Mouse (Mus musculus): ENCODE data around the gene Lcn6. TPM values are rescaled to one million over a fixed set of nuclear protein-coding genes. Genes with fewer than 3 reads are reported as not detected.
A peak's percentile ranks its signal among the peaks of the same experiment; 100 is the strongest.

Gene Lcn6
- polyA plus RNA-seq, 1 experiment: not detected

- Histone ChIP-seq H3K4me3 (replicated peaks; ENCODE audit: control insufficient read depth, low read depth, low read length) (no peak overlapping the region), H3K4me1 (ENCODE audit: control insufficient read depth, insufficient read depth, low read length) (no peaks in the 10 kb centered on the region), H3K27ac (ENCODE audit: control insufficient read depth, insufficient read depth, low read depth, low read length, poor library complexity) (no peak overlapping the region)
- TF ChIP-seq CTCF (IDR thresholded peaks at IDR 0.05; ENCODE audit: control insufficient read depth, insufficient read depth, low read length): no peak
- TF ChIP-seq POLR2A (IDR thresholded peaks at IDR 0.05; ENCODE audit: borderline replicate concordance, control insufficient read depth, low read depth, low read length): no peak
- WGBS: 60% methylated on average over 4 of the region's 4 CpGs
These were observed 19.3 kb upstream of the Lcn6 start for GRCm38 (mm10) chr2:25657246-25657645.

- TF ChIP-seq POLR2A (IDR thresholded peaks at IDR 0.05; ENCODE audit: borderline replicate concordance, control insufficient read depth, low read depth, low read length) (no peak), CTCF (IDR thresholded peaks at IDR 0.05; ENCODE audit: control insufficient read depth, insufficient read depth, low read length) (no peak)
- Histone ChIP-seq H3K4me3 (replicated peaks; ENCODE audit: control insufficient read depth, low read depth, low read length) (no peak within 1 kb of the TSS), H3K27ac (ENCODE audit: control insufficient read depth, insufficient read depth, low read depth, low read length, poor library complexity) (no peak within 1 kb of the TSS), H3K4me1 (ENCODE audit: control insufficient read depth, insufficient read depth, low read length) (no peaks in the 10 kb centered on the region)
These were observed 18.9 kb upstream of the Lcn6 start, which contains the start of gene Lcn5 for GRCm38 (mm10) chr2:25657652-25658051. Gene Lcn5 (plus strand): TSS chr2:25657952.

- H3K4me3 ChIP-seq (replicated peaks; ENCODE audit: control insufficient read depth, low read depth, low read length): no peak overlapping the region
- TF ChIP-seq POLR2A (IDR thresholded peaks at IDR 0.05; ENCODE audit: borderline replicate concordance, control insufficient read depth, low read depth, low read length) (no peak), CTCF (IDR thresholded peaks at IDR 0.05; ENCODE audit: control insufficient read depth, insufficient read depth, low read length) (no peak)
- 83% methylated on average over 8 of the region's 8 CpGs for WGBS
- no peaks in the 10 kb centered on the region for H3K4me1 ChIP-seq (ENCODE audit: control insufficient read depth, insufficient read depth, low read length)
- no peak overlapping the region for H3K27ac ChIP-seq (ENCODE audit: control insufficient read depth, insufficient read depth, low read depth, low read length, poor library complexity)
These were observed 16.3 kb upstream of the Lcn6 start for GRCm38 (mm10) chr2:25660279-25660678.

GRCm38 (mm10) chr2:25661245-25661970, 15.2 kb upstream of the Lcn6 start:
- WGBS: 75% methylated on average over 6 of the region's 6 CpGs
- Histone ChIP-seq H3K4me1 (ENCODE audit: control insufficient read depth, insufficient read depth, low read length) (no peaks in the 10 kb centered on the region), H3K4me3 (replicated peaks; ENCODE audit: control insufficient read depth, low read depth, low read length) (no peak overlapping the region), H3K27ac (ENCODE audit: control insufficient read depth, insufficient read depth, low read depth, low read length, poor library complexity) (no peak overlapping the region)
- TF ChIP-seq CTCF (IDR thresholded peaks at IDR 0.05; ENCODE audit: control insufficient read depth, insufficient read depth, low read length): no peak
- TF ChIP-seq POLR2A (IDR thresholded peaks at IDR 0.05; ENCODE audit: borderline replicate concordance, control insufficient read depth, low read depth, low read length): no peak

GRCm38 (mm10) chr2:25663511-25663910, 13.1 kb upstream of the Lcn6 start:
- Histone ChIP-seq H3K4me1 (ENCODE audit: control insufficient read depth, insufficient read depth, low read length) (no peaks in the 10 kb centered on the region), H3K4me3 (replicated peaks; ENCODE audit: control insufficient read depth, low read depth, low read length) (no peak overlapping the region), H3K27ac (ENCODE audit: control insufficient read depth, insufficient read depth, low read depth, low read length, poor library complexity) (no peak overlapping the region)
- 30% methylated on average over 1 of the region's 1 CpGs for WGBS
- TF ChIP-seq CTCF (IDR thresholded peaks at IDR 0.05; ENCODE audit: control insufficient read depth, insufficient read depth, low read length) (peak; percentile 44; the same call in 1 of the 2 replicates), POLR2A (IDR thresholded peaks at IDR 0.05; ENCODE audit: borderline replicate concordance, control insufficient read depth, low read depth, low read length) (no peak)

- H3K27ac ChIP-seq (ENCODE audit: control insufficient read depth, insufficient read depth, low read depth, low read length, poor library complexity): no peak overlapping the region
- 82% methylated on average over 5 of the region's 5 CpGs for WGBS
These were observed 12.5 kb upstream of the Lcn6 start for GRCm38 (mm10) chr2:25664125-25664524.

GRCm38 (mm10) chr2:25666516-25666915, 10.1 kb upstream of the Lcn6 start:
- 62% methylated on average over 1 of the region's 1 CpGs for WGBS
- Histone ChIP-seq H3K4me3 (replicated peaks; ENCODE audit: control insufficient read depth, low read depth, low read length) (no peak overlapping the region), H3K4me1 (ENCODE audit: control insufficient read depth, insufficient read depth, low read length) (no peaks in the 10 kb centered on the region), H3K27ac (ENCODE audit: control insufficient read depth, insufficient read depth, low read depth, low read length, poor library complexity) (no peak overlapping the region)
- TF ChIP-seq CTCF (IDR thresholded peaks at IDR 0.05; ENCODE audit: control insufficient read depth, insufficient read depth, low read length): no peak
- TF ChIP-seq POLR2A (IDR thresholded peaks at IDR 0.05; ENCODE audit: borderline replicate concordance, control insufficient read depth, low read depth, low read length): no peak

More at GRCm38 (mm10) chr2:25664125-25664524, 12.5 kb upstream of the Lcn6 start:
- Histone ChIP-seq H3K4me3 (replicated peaks; ENCODE audit: control insufficient read depth, low read depth, low read length) (no peak overlapping the region), H3K4me1 (ENCODE audit: control insufficient read depth, insufficient read depth, low read length) (no peaks in the 10 kb centered on the region)
- TF ChIP-seq POLR2A (IDR thresholded peaks at IDR 0.05; ENCODE audit: borderline replicate concordance, control insufficient read depth, low read depth, low read length) (no peak), CTCF (IDR thresholded peaks at IDR 0.05; ENCODE audit: control insufficient read depth, insufficient read depth, low read length) (no peak)

GRCm38 (mm10) chr2:25679559-25679958, 3.0 kb downstream of the Lcn6 start:
- TF ChIP-seq CTCF (IDR thresholded peaks at IDR 0.05; ENCODE audit: control insufficient read depth, insufficient read depth, low read length) (no peak), POLR2A (IDR thresholded peaks at IDR 0.05; ENCODE audit: borderline replicate concordance, control insufficient read depth, low read depth, low read length) (no peak)
- Histone ChIP-seq H3K27ac (ENCODE audit: control insufficient read depth, insufficient read depth, low read depth, low read length, poor library complexity) (no peak overlapping the region), H3K4me3 (replicated peaks; ENCODE audit: control insufficient read depth, low read depth, low read length) (no peak overlapping the region), H3K4me1 (ENCODE audit: control insufficient read depth, insufficient read depth, low read length) (no peaks in the 10 kb centered on the region)
- 59% methylated on average over 6 of the region's 6 CpGs for WGBS
